Mouse (Mus musculus) heart, adult 2 months (tissue): Measurements from ENCODE around the gene Mapkap1.

Source experiments
- CTCF ChIP-seq: fragments of 200-600 bp; IDR thresholded peaks from 2 replicates; pipeline ENCODE4 v1.8.1; 2022; ENCODE audit warnings: antibody characterized with exemption, mild to moderate bottlenecking, moderate library complexity
- EP300 ChIP-seq: fragments of 200-500 bp; IDR thresholded peaks from 2 replicates; pipeline ENCODE4 v1.6.1; 2011; ENCODE audit warnings: low read depth, low read length, control low read depth; ENCODE audit not compliant: insufficient read depth
- POLR2A ChIP-seq: fragments of 200-500 bp; IDR thresholded peaks from 2 replicates; pipeline ENCODE4 v1.6.1; 2011; ENCODE audit warnings: mild to moderate bottlenecking, low read depth, low read length, control low read depth; ENCODE audit not compliant: insufficient read depth

DNA sequence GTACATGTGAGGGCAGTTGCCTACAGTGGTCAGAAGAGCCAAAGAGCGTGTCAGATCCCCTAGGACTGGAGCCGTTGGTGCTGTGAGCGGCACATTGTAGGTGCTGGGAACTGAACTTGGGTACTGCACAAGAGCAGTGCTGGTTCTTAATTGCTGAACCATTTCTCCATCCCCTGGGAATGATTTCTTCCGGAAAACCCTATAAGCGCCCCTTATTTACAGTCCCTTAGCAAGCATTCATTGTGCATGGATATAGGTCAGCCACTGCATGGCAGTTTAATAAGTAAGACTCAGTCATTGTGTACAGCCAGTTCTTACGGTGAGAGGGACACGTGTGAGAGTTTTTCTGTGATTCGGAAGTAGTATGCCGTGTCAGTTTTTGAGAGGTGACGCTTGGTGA lies 1.8 kb downstream of the Mapkap1 start:
- TF ChIP-seq POLR2A: no peak
- no peak for TF ChIP-seq CTCF
- no peak for TF ChIP-seq EP300
